Mouse (Mus musculus) c-Kit-positive CD71-positive TER-119-negative erythroid progenitor cells, embryonic 14.5 days (primary cell): ENCODE data around the gene P3h1.

Experiments
- DNase-seq: peaks from one replicate; pipeline ENCODE4 v3.0.0-alpha.2; 2013; ENCODE audit warnings: low read depth

The P3h1 gene

GRCm38 (mm10) chr4:119232410-119233255 is at the start of gene P3h1, which contains the start of gene AU022252:
TSS of gene P3h1 (plus strand) at chr4:119232915.
TSS of gene AU022252 (minus strand) at chr4:119232712.
- peak; percentile 100 for DNase-seq

GRCm38 (mm10) chr4:119183525-119183924 is 49.2 kb upstream of the P3h1 start:
- DNase-seq = no peak

- no peak for DNase-seq
Measured at GRCm38 (mm10) chr4:119185771-119186170, 46.9 kb upstream of the P3h1 start.

GRCm38 (mm10) chr4:119188060-119188785 is 44.5 kb upstream of the P3h1 start:
- peak; percentile 60 for DNase-seq

- DNase-seq = no peak
Measured at GRCm38 (mm10) chr4:119189392-119189791, 43.3 kb upstream of the P3h1 start.

- peak; percentile 90 for DNase-seq
Measured at GRCm38 (mm10) chr4:119189864-119190263, 42.9 kb upstream of the P3h1 start, which contains the start of gene Ermap. TSS of gene Ermap (minus strand) at chr4:119190011.

GRCm38 (mm10) chr4:119190618-119191017 is 42.1 kb upstream of the P3h1 start:
- DNase-seq = peak; percentile 87

GRCm38 (mm10) chr4:119191273-119191672 is 41.4 kb upstream of the P3h1 start:
- DNase-seq = no peak

- DNase-seq = no peak
Measured at GRCm38 (mm10) chr4:119192757-119193156, 40.0 kb upstream of the P3h1 start.

GRCm38 (mm10) chr4:119194909-119195581 is 37.7 kb upstream of the P3h1 start, which contains the start of gene Svbp:
TSS of gene Svbp (plus strand) at chr4:119195306.
- DNase-seq = peak; percentile 79

GRCm38 (mm10) chr4:119195582-119196320 is 37.0 kb upstream of the P3h1 start:
- DNase-seq = no peak

GRCm38 (mm10) chr4:119198105-119198504 is 34.6 kb upstream of the P3h1 start:
- no peak for DNase-seq

- peak; percentile 74 for DNase-seq
Measured at GRCm38 (mm10) chr4:119204672-119205071, 28.0 kb upstream of the P3h1 start.

- DNase-seq = no peak
Measured at GRCm38 (mm10) chr4:119216667-119217066, 16.0 kb upstream of the P3h1 start.

- DNase-seq = no peak
Measured at GRCm38 (mm10) chr4:119218169-119218568, 14.5 kb upstream of the P3h1 start, which contains the start of gene Tmem269. TSS of gene Tmem269 (minus strand) at chr4:119218217.

- DNase-seq = peak; percentile 70
Measured at GRCm38 (mm10) chr4:119223696-119224095, 9.0 kb upstream of the P3h1 start.

- no peak for DNase-seq
Measured at GRCm38 (mm10) chr4:119224534-119224933, 8.2 kb upstream of the P3h1 start.

- no peak for DNase-seq
Measured at GRCm38 (mm10) chr4:119225719-119226118, 7.0 kb upstream of the P3h1 start.

- DNase-seq = no peak
Measured at GRCm38 (mm10) chr4:119226751-119227150, 6.0 kb upstream of the P3h1 start.

GRCm38 (mm10) chr4:119233256-119233901 is 664 bp downstream of the P3h1 start:
- DNase-seq = no peak

- DNase-seq = no peak
Measured at GRCm38 (mm10) chr4:119234348-119234747, 1.6 kb downstream of the P3h1 start.
